Mouse (Mus musculus) monocyte, adult 59 days (primary cell): ENCODE measurements around the gene Tanc2. TPM values are rescaled to one million over a fixed set of nuclear protein-coding genes. Genes with fewer than 3 reads are reported as not detected.

Experiments
- total RNA-seq, 2 experiments: library from RNA; stranded (reverse); gene quantifications; one replicate each; pipeline ENCODE4 v1.2.4; 2023

Tanc2 gene
- 10 to 100 TPM; 21.2 to 33.6 TPM for total RNA-seq

DNA sequence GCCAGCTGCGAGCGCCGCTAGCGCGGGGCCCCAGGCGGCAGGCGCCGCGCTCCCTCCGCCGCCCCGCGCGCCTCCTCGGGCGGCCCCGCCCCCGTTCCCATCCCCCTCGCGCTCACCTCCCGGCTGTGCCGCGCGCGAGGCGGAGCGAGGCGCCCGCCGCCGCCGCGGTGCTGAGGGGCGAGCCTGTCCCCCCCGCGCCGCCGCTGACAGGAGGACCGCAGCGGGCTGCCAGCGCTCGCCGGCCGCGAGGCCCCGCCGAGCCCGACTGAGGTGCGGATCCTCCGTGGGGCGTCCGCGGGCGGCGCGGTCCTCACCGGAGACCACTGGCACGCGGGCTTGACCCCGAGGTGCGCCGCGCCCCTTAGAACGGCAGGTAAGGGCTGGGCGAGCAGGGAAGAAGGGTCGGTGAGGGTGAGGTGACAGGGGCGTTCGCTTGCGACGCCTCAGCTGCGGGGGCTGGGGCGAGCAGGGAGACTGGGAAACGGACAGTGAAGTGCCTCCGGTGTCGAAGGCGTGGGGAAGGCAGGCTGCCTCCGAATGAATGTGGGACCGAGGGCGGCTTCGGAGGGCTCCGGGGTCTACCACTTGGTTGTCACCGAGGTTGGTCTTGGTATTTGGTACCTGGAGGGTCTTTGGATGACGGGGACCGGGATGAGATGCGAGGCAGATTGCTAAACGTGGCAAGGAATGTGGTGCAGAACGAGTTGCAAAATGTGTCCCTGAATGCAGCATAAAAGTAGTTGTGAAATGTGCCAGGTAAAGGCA is at the start of gene Tanc2:
Tanc2 (plus strand) TSS at position 110 of the 765 bp plus-strand sequence.

DNA sequence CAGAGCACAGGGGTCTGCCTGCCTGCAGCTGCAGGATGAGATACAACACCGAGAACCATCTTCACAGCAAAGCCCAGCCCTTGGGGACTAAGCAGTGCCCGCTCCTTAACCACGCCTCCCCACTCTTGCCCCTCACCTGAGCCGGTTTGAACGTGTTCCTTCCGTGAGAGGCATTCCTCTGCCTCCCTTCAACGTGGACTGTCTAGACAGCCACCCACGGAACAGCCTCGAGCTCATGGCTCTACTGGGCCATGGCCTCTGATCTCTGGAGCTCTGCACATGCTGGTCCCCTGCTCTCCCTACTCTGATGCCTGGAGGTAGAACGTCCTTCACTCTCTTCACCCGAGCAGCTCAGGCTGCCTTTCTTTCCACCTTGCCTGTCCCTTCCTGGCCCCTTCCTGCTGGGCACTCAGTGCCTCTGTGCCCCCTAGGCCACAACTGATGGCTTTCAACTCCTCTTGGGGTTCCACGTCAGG is 363.2 kb downstream of the Tanc2 start, which contains the start of gene Cyb561:
Cyb561 (minus strand) TSS at position 426 of the 476 bp plus-strand sequence.

DNA sequence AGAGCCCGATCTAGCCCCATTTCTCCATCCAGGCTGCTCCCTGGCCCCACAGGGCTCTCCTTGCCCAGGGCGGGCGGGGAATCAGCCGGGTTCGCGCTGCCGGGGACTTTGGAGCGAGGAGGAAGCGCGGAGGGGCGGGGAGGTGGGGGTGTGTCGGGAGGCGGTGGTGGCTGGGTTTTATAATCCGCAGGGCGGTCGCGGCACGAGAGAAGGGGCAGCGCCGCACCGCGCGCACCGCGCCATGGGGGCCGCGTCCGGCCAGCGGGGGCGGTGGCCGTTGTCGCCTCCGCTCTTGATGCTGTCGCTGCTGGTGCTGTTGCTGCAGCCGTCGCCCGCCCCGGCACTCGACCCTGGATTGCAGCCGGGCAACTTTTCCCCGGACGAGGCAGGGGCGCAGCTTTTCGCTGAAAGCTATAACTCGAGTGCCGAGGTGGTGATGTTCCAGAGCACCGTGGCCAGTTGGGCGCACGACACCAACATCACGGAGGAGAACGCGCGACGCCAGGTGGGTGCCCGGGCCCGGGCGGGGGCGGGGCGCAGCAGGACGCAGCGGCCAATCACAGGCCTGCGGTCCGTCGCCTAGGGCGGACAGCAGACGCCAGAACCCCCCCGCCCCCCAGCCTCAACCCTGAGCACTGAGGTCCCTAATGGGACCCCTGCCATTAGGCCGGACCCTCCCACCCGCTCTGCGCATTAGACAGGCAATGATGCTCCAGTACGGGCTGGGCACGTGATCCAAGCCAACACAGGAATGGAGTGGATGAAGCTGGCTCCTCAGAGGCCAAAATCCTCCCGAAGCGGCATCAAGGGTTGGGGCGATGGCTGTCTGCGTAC is 378.2 kb downstream of the Tanc2 start, which contains the start of gene Ace:
Ace (plus strand) TSS at position 205 of the 834 bp plus-strand sequence.

Other genes starting within 250 kb of the Tanc2 start
- gene March10, start 133.3 kb upstream of the Tanc2 start, total RNA-seq, result not detected